Mouse (Mus musculus) thymus, postnatal 14 days (tissue): ENCODE measurements around the gene Naaladl2.

Experiments
- DNase-seq: peaks from one replicate; pipeline ENCODE4 v3.0.0; 2021

Naaladl2 gene

DNA sequence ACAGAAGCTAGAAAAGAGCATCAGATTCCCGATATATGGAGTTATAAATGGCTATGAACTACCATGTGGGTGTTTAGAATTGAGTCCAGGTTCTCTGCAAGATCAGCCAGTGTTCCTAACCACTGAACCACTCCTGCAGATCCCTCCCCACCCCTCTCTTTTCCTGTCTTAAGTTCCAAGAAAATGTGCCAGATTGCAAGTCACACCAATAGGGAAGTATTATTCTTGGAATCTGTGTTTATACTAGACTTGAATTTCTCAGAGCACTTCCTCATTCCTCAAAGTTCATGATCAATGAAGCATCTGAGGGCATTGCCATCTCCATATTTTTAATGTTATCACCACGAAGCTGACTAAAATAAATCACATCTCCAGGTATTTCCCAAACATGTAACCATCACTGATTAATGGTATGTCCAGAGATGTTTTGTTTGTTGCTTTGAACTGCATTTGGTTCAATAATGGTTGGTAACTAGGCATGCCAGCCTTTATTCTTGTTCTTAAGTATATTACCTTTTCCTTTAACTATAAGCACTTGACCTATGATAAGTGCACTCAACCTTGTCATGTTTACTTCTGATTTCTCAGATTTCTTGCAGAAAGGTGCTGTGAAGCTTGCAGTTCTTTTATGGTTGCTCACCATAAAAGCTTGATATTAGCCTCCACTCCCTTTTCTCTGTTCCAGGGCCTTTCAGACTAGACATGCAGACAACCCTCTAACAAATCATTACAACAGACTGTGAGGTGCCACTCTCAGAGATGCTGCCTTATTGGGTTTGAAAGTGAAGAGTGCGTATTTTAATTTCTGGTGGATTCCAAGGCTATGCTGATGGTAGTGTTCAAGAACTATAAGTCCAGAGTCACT is 475.8 kb downstream of the Naaladl2 start:
- DNase-seq = no peak

DNA sequence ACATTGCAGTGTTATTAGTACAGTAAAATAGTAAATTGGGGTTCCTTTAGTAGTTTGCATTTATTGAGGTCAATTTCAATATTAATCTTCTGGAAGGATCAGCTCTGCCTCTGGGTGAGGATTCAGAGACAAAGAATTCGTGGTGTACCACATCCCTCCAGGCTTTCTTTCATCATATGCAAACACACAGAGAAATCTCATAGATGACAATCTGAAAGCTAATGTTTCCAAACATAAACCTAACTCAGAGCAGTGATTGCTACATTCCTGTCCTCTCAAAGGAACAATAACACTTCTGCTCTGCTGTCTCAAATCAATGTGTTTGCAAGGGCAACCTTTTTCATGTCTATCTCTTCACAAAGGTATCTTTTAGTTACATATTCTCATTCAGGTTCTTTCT is 478.7 kb downstream of the Naaladl2 start:
- DNase-seq = no peak

DNA sequence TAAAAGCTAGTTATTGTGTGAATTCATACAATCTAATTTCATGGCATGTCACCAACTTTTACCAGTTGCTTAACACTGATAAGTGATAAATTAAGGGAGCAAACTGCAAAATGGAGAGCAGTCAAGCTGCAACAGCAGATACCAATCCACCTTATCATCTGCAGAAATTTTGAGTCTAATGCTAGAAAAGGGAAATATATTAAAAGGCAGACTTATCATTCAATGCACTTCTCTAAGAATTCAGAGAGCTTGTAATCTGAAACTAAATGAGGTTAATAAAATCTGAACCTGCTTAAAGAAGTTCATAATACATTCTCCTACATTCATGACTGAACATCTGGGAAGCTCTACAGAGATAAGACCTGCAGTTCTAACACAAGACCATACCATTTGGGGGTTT is 480.3 kb downstream of the Naaladl2 start:
- DNase-seq = no peak

DNA sequence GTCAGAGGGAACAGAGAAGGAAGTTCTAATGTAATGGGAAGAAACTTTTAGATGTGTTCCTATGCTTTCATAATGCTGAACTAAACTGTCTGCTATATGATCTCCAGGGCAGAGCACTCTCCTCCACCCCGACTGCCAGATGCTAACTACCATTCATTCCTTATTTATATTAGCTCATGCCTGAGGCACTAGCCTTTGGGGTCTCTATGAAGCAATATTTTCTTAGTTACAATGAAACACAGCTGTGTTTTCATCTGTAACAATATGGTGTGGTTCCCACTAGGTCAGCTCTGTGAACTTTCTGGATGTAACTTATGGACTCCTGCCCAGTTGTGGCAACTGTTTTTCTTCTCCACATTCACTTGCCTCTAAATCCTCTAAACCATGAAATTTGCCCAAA is 514.0 kb downstream of the Naaladl2 start:
- DNase-seq = no peak

DNA sequence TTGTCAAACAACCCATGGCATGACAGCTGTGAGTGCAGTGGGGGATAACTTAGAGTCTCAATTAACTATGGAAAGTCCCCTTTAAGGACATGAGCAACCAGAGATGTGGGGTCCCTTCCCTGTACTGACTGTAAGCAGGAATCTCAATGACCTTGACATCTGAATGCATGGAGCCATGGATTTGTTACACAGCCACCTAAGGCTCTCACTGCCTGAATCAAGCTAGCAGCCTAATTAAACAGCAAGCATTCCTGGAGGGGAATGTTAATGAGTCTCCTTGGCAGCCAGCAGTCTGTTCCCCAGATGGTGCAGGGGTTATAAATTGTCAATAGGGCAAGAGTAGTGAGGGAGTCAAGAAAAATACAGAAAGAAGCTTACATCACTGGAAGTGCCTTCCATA is 538.6 kb downstream of the Naaladl2 start:
- no peak for DNase-seq

DNA sequence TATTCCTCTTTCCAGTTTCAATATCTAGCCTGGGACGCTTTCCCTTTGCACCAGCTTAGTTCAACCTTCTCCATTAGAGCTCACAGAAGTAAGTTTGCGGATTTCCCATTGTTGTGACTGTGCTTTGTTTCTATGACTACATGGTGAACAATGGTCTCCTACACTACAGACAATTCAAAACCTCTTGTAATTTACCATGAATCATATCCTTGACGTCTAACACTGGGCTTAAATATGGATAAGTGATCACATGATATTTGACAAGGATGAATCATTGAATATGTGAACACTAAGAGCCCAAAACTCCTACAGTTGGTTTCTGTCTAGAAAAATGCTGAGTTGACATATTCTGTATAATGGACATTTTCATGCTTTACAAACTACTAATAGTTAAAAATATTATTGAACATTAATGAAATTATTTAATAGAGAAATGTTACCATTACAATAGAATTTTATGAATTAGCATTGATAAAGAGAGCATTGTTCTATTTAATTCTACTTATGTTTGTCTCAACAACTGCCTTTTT is 539.2 kb downstream of the Naaladl2 start:
- no peak for DNase-seq

DNA sequence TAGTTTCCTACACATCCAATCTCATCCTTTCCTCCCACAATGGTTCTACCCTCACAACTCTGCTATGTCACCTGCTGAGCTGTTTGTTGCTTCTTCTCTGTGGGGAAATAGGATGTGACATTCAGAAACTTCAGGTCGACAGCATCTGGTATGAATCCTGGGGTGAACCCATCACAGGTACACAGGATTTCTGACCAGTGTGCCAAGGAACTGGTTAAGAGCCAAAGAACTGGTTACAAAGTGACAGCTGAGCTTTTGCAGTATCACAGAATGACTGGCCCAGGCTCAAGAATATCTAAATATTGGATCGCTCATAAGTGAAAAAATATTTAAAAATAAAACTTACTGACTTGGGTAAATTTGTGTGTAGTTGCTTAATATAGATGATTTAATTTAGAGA is 548.6 kb downstream of the Naaladl2 start:
- DNase-seq = no peak

DNA sequence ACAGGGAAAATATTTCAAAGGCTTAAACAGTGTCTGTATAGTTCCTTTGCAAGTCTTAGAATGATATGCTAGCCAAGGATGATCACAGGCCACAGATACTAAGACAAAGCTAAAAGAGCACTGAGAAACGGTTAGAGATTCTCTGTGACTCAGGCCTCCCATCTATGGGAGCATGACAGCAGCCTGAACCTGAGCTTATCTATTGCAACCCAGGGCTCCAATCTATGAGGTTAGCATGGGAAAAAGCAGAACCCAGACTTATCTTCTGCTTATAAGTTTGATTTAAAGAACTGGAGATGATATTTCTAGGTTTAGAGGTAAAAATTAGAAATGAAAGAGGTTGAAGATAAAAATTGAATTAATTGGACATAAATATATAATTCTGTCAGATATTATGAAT is 587.4 kb downstream of the Naaladl2 start:
- no peak for DNase-seq

DNA sequence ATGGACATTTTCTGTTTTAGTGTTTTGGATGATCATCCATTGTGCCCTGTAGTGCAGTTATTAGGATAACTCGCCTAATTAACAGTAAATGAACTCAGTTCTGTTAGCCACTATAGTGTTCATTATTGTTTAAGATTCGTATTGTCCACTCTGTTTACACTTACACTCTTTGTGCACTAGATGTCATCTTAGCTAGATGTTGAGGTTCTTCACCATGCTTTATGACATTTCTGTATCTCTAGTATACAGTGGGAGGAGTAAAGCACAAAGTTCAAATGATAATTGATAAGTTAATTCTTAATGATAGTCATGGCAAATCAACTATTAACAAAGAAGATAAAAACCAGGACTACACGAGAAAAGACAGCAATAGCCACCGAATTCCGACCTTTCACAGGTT is 590.4 kb downstream of the Naaladl2 start:
- DNase-seq = no peak

DNA sequence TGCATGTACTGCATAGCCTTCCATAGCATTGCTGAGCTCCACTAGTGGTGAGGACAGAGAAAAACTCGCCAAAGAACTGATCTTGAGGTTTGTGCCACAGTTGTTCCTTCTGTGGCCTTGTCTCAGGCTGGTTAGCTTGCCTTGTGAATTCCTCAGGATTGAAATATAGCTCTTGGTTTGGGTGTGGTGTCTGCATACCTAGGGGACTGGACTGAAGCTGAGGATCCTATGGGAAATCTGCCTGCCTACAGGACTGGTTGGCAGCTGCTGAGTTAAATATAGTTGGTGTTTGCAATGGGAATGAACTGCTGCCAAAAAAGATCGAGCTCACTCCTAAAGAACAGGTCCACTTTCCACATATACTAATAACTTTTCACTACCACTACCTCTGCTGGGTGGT is 591.4 kb downstream of the Naaladl2 start:
- no peak for DNase-seq

DNA sequence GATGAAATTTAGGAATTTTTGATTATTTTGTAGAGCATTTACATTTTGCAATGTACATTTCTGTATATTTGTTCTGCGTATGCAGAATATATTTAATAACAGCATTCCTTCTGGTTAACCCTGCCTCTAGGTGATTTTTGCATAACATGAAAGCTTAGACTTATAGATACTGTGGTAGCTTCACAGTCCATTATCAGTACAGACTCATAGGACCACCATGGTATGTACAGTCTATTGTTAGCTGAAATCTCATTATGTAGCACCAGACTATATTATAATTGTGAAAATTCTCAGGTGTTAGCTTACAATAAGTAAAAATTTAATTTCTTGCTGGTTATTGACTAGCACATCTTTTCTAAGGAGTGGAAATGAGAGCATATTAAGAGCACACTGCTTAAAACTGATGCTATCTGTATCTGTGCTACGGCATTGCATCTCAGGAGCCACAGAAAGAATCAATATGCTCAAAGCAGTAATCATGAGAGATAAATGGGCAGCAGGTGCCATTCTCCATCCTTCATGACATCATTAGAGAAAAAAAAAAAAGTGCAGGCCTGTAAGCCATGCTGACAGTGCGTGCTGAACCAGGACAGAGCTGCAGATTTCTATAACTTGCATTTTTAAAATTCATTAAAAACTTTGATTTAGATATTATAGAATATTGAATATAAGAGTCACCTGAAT is 610.1 kb downstream of the Naaladl2 start:
- DNase-seq = no peak

DNA sequence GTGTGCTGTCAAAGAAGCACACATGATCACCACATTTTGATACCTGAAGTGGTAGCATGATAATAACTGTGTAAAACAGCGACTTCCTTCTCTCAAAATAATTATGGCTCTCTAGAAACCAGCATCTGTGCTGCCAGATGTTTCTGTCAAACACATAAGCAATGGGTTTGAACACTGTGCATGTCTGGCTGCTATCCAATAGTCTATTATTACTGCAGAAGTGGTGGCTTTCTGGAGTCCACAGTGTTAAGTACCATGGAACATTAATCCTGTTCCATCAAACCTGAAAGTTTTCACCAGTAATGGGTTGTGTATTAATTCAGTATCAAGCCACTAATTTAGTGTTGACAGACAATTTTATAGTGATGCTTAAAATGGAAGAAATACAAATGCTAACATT is 629.1 kb downstream of the Naaladl2 start:
- DNase-seq = no peak

DNA sequence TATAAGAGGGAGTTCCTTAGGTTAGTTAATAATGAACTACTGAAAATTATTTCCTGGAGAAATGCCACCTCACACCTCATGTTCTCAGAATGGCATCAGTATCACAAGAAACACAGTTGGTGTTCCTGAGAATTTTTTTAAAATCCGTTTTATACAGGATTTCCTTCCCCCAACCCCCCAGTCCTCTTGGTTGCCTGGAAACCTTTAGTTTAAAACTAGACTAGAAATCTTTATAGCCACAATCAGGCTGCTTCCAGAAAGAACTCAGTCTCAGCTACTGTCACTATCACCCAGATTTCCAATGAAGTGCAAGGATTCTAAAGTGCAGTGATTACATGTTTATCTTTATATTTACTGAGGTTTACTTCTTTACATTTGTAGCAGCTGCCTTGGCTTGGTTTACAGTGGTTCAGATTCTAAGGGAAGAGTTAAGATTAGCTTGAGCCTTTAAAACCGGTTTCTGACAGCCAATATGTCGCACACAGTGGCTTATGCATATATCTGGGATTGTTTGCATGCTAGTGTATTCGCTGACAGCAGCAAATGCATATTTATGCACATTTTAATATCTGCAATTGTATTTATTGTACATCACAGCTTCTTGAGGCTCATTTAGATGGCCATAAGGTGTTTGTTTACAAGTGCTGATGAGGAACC is 657.5 kb downstream of the Naaladl2 start:
- DNase-seq = no peak

DNA sequence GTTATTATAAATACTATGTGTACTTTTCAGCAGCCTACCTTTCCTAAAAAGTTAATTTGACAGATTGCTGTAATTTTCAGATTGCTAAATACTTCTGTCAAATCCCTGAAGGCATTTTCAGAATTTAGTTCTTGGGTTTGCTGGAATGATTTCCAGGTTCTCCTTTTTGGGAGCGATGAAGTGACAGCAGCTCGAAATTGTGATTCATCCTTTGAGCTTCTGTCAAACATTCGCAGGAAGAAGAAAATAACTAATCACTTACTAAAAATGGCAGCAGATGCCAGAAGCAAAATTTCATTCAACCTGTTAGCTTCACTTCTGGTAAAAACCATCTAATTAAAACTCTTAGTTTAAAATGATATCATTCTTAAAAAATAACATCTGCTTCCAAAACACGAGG is 680.1 kb downstream of the Naaladl2 start:
- no peak for DNase-seq

DNA sequence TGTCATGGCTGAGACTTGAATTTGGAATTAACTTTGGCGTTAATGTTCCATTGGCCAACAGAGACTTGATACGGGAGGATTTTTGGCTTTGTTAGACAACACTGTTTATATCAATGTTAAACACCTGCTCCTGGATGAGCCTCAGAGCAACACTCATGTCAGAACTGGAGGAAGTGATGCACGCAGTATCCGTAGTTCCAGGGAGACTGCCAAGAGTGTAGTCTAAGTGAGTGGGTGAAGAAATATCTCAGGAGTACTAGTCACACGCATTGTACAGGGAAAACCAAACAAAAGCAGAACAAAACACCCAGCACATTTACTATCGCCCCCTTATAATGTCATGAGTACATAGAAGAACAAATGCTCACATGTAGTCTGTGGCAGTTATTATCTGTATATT is 703.4 kb downstream of the Naaladl2 start:
- DNase-seq = no peak

DNA sequence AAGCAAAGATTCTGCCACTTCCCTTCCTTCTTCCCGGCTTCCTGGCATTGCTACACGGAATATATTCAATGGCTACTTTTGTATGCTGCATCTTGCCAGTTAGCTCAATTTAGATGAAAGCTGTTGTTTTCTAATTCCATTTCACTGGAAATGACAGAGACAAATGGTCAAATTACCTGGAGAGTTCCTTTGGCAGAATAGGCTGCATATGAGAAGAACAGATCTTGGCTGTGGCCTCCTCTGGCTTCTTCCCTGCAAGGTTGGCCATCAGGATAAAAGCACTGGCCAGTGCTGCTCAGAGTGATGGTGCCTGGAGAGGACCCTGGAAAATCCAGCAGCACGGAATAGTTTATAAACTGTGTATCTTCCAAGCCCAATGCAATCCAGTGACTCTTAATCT is 711.3 kb downstream of the Naaladl2 start:
- no peak for DNase-seq

DNA sequence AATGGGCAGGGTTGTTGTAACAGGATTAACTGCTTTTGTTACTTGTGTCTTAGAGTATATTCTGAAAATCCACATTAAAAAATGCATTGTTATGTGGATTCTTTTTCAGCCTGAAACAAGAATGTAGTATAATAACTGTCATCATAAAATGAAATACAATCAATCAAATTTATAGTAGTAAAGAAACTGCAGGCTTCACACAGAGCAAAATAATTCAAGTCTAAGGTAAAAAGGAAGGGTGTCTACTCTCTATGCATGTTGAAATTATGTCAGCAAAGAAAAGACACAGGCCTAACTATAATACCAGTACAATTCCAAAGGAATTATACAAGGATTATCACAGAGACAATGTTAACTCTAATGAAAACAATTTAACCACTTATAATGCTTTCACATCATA is 752.3 kb downstream of the Naaladl2 start:
- DNase-seq = no peak

DNA sequence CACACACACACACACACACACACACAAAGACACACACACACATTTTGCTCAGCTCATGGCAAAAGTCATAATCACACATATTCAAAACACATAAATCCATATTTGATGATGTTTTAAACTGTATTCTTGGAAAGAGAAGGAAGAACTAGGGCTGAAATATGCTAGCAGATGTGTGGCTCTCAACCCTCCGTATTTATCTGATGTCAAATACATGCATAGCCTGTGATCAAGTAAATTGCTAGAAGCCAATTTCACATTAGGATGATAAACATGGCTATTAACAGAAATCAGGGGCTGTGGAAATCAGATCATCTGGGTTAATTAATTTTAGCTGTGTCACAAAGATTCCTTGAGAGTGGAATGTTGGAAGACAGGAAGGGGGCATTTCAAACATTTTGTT is 752.8 kb downstream of the Naaladl2 start:
- DNase-seq = no peak

DNA sequence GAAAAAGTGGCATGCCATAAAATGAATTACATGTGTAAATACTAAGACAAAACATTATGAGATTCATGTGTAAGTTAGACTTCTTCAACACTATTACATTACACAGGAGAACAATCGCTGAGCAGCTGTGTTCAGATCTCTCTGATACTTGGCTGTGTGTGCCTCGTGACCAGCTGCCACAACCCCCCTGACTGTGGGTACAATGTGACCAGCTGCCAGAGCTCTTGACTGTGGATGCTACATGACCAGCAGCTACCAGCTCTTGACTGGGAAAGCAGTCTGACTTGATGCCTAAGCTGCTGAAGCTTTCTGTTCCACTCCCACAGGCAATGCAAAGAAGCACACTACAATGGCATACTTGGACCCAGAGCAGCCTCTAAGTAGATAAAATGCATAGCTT is 789.1 kb downstream of the Naaladl2 start:
- no peak for DNase-seq

DNA sequence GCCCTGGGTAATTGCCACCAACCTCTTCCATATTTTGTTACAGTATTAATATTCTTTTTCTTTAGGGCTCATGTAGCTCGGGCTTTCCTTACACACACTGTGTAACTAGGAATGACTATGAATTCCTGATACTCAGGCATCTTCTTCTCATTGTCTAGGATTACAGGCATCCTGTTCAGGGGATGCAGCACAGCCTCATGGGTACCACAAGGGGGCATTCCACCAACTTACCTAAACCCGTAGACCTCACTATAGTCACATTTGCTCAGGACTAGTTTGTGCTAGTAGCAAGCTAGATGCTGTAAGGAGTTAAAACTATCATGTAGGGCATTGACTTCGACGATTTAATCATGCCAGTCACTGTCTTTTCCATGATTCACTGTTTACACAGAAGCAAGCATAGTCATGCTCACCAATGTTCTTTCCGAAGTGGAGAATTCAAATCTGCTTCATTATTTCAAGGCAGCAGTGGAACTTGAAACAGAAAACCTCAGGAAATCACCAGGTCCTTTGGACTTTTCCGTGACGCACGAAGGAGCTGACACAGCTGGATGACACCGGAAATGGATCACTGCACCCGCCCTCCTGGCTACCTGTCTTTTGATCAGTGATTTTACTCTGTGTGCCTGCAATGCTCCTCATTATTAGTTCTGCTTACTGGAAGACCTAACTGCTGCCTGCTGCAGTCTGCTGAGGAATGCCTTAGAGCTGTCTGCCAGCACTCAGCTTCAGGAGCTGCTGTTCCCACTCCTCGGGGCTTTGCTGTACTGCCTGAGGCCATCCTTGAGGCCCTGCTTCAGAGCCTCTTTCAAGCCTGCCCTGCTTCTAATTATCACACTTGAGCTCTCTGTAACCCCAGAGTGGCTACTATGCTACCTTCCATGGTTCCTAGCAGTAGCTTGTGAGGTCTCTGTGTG is 822.3 kb downstream of the Naaladl2 start:
- no peak for DNase-seq

DNA sequence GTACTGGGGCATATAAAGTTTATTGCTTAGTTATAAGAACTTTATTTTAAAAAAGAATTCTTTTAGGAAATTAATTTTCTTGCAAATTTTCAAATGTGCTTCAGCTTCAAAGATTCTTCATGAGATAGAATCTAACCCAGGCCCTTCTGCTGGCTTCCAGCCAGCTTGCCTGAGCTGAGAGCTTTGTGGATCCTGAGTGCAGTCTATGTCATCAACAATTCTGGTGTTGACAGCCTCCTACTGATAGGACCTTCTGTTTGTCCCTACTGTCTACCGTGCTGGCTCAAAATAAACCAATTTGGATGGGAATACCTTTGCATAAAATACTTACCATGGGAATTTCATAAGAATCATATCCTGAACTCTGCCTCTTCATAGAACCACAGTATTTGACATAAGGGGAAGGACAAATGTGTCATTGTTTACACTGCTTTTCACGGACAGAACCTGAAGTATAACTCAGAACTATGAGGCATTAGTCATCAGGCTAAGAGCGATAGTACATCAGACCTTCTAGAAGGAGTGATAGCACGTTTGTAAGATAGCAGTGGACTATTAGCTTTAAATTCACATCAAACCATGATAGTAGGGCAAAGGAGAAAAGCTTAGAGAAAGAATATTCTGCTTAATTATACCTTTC is 829.3 kb downstream of the Naaladl2 start:
- no peak for DNase-seq

DNA sequence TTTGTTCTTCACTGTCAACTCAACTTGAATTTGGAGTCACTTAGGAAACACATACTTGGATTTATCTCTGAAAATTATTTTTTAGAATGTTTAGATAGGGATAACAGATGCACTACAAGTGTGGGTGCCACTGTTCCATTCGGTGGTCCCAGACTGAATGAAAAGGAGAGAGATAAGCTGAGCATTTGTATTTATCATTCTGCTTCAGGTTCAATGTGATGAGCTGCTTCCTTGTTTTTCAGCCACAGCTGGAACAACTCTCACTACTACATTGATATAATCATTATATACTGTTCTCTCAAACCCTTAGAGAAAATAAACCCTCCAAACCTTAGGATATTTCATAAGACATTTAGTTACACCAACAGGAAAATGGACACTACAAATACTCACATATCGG is 918.6 kb downstream of the Naaladl2 start:
- no peak for DNase-seq
